19 mouse cellular contexts compared by ENCODE assay signal in genomic region chr1:146322026-146322425, GRCm38 (mm10).
"Had no signal": no experiment of that assay in that cellular context is flagged by ENCODE, and none has a peak within 500 bp of the region (broad histone marks: within the 10 kb centered on the region; RNA-seq: fewer than 3 reads in every experiment).

No protein-coding gene starts in this region.

- H3K27ac ChIP-seq: liver, embryonic 14.5 days; macrophage; midbrain, embryonic 13.5 days; midbrain, embryonic 15.5 days; neural tube, embryonic 12.5 days; stomach, embryonic 15.5 days had no signal

- H3K4me2 ChIP-seq: lung, embryonic 14.5 days; midbrain, embryonic 11.5 days; midbrain, embryonic 13.5 days; midbrain, embryonic 15.5 days; neural tube, embryonic 12.5 days; stomach, embryonic 15.5 days had no signal

- H3K9ac ChIP-seq: liver, embryonic 14.5 days; lung, embryonic 14.5 days; midbrain, embryonic 13.5 days; midbrain, embryonic 15.5 days; neural tube, embryonic 12.5 days; stomach, embryonic 15.5 days had no signal

- ATAC-seq: midbrain, embryonic 13.5 days; midbrain, embryonic 15.5 days had no signal

- H3K27me3 ChIP-seq: megakaryocyte, embryonic 14.5 days; midbrain, embryonic 13.5 days; midbrain, embryonic 15.5 days; neural tube, embryonic 12.5 days; stomach, embryonic 15.5 days had no signal

- H3K36me3 ChIP-seq: midbrain, embryonic 13.5 days; midbrain, embryonic 15.5 days; neural tube, embryonic 12.5 days; stomach, embryonic 15.5 days had no signal

- DNase-seq: lung, adult 18-20 months; lung, embryonic 14.5 days; lung, postnatal 14 days; lung, postnatal 36 days; retina, postnatal 1 day; right cerebral cortex, adult 18-20 months; right cerebral cortex, postnatal 25 days; right cerebral cortex, postnatal 4 days; thymus, adult 2 months; thymus, postnatal 25 days; thymus, postnatal 4 days had no signal

- H3K4me1 ChIP-seq: megakaryocyte, embryonic 14.5 days; midbrain, embryonic 13.5 days; midbrain, embryonic 15.5 days; neural tube, embryonic 12.5 days; stomach, embryonic 15.5 days had no signal

- H3K4me3 ChIP-seq: megakaryocyte, embryonic 14.5 days; midbrain, embryonic 13.5 days; midbrain, embryonic 15.5 days; neural tube, embryonic 12.5 days; stomach, embryonic 15.5 days had no signal

- H3K9me3 ChIP-seq: megakaryocyte, embryonic 14.5 days; midbrain, embryonic 13.5 days; midbrain, embryonic 15.5 days; neural tube, embryonic 12.5 days; stomach, embryonic 15.5 days had no signal
